Mouse (Mus musculus): Measurements from ENCODE around the gene Rgs9.

GRCm38 (mm10) chr11:109206732-109207131 is 91.2 kb downstream of the Rgs9 start:
- no peak for TF ChIP-seq MYC (IDR thresholded peaks at IDR 0.05; ENCODE audit: low read depth, low read length)
- TF ChIP-seq HCFC1 (IDR thresholded peaks at IDR 0.05; ENCODE audit: low read depth, low read length): no peak

Data from CH12.LX (cell line).